Mouse (Mus musculus): ENCODE data around the gene Wwc2. TPM values are rescaled to one million over a fixed set of nuclear protein-coding genes. Genes with fewer than 3 reads are reported as not detected.

The Wwc2 gene
- polyA plus RNA-seq, 1 experiment from 2014 or later, result 4.0 TPM

DNA sequence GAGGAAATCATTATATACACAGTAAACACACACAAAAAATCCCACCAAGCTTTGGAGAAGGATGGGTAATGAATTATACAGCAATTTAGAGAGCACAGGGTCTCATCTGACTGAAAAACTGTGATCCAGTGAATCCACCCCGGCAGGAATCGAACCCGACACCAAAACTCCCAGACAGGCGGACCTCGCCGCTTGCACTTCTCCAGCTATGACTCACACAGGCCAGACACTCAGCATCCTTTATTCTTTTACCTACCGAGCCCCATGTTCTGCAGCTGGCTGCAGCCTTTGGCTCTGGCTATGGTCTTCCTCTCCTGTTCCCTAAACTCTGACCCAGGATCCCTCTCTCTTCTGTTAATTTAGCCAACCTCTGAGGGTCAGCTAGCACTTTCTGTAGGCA lies 85.5 kb downstream of the Wwc2 start:
- 92% methylated on average over 7 of the region's 7 CpGs for WGBS
- Histone ChIP-seq H3K4me3 (replicated peaks; ENCODE audit: low read length) (no peak overlapping the region), H3K27me3 (replicated peaks; ENCODE audit: control insufficient read depth, insufficient read depth, low read length) (no peaks in the 10 kb centered on the region), H3K9me3 (ENCODE audit: control insufficient read depth, low read length) (no peaks in the 10 kb centered on the region; the same call in 1 of the 2 replicates), H3K4me1 (replicated peaks; ENCODE audit: control insufficient read depth, insufficient read depth, low read length) (no peaks in the 10 kb centered on the region), H3K36me3 (ENCODE audit: control insufficient read depth, insufficient read depth) (no peaks in the 10 kb centered on the region), H3K27ac (ENCODE audit: low read length) (no peak overlapping the region), H3K9ac (replicated peaks; ENCODE audit: low read depth, low read length) (no peak overlapping the region), H3K4me2 (ENCODE audit: low read length) (no peak overlapping the region)
- ATAC-seq, result no peak

- Histone ChIP-seq H3K9ac (replicated peaks; ENCODE audit: low read depth, low read length) (no peak overlapping the region), H3K27ac (ENCODE audit: low read length) (no peak overlapping the region), H3K4me2 (ENCODE audit: low read length) (no peak overlapping the region), H3K36me3 (ENCODE audit: control insufficient read depth, insufficient read depth) (no peaks in the 10 kb centered on the region; the same call in 1 of the 2 replicates), H3K4me3 (replicated peaks; ENCODE audit: low read length) (no peak overlapping the region), H3K4me1 (replicated peaks; ENCODE audit: control insufficient read depth, insufficient read depth, low read length) (no peaks in the 10 kb centered on the region), H3K9me3 (ENCODE audit: control insufficient read depth, low read length) (no peaks in the 10 kb centered on the region), H3K27me3 (replicated peaks; ENCODE audit: control insufficient read depth, insufficient read depth, low read length) (no peaks in the 10 kb centered on the region)
- ATAC-seq, result no peak
- WGBS, result 88% methylated on average over 7 of the region's 7 CpGs
Measured at GRCm38 (mm10) chr8:47904004-47904403, 86.7 kb downstream of the Wwc2 start.

DNA sequence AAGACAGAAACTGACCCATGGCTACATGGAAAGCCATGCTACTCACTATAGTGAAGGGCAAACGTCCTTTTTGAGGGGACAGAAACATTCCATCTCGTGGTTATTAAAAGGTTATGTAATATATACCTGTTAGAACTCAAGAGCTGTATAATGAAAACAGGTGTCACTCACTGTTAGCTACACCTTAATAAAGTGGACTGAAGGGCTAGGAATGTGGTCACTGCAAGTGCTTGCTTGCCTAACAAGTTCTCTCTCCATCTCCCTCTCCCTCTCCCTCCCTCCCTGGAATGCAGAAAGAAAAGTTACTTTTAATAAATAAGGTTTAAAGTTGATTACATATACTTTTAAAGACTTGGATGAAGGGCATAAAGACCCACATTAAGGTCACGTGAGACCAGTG lies 88.0 kb downstream of the Wwc2 start:
- no peak for ATAC-seq
- no peak overlapping the region for H3K4me2 ChIP-seq (ENCODE audit: low read length)
- H3K4me3 ChIP-seq (replicated peaks; ENCODE audit: low read length), result no peak overlapping the region
- no peaks in the 10 kb centered on the region for H3K4me1 ChIP-seq (replicated peaks; ENCODE audit: control insufficient read depth, insufficient read depth, low read length)
- H3K27me3 ChIP-seq (replicated peaks; ENCODE audit: control insufficient read depth, insufficient read depth, low read length), result no peaks in the 10 kb centered on the region
- whole genome bisulfite sequencing, result 91% methylated on average over 3 of the region's 3 CpGs
- no peak overlapping the region for H3K9ac ChIP-seq (replicated peaks; ENCODE audit: low read depth, low read length)
- H3K9me3 ChIP-seq (ENCODE audit: control insufficient read depth, low read length), result no peaks in the 10 kb centered on the region
- H3K36me3 ChIP-seq (ENCODE audit: control insufficient read depth, insufficient read depth), result no peaks in the 10 kb centered on the region; the same call in 1 of the 2 replicates
- H3K27ac ChIP-seq (ENCODE audit: low read length), result no peak overlapping the region

GRCm38 (mm10) chr8:47900361-47900760 lies 90.4 kb downstream of the Wwc2 start:
- WGBS, result 92% methylated on average over 9 of the region's 9 CpGs
- Histone ChIP-seq H3K4me1 (replicated peaks; ENCODE audit: control insufficient read depth, insufficient read depth, low read length) (no peaks in the 10 kb centered on the region), H3K9ac (replicated peaks; ENCODE audit: low read depth, low read length) (no peak overlapping the region), H3K27ac (ENCODE audit: low read length) (no peak overlapping the region), H3K9me3 (ENCODE audit: control insufficient read depth, low read length) (no peaks in the 10 kb centered on the region), H3K4me2 (ENCODE audit: low read length) (no peak overlapping the region), H3K27me3 (replicated peaks; ENCODE audit: control insufficient read depth, insufficient read depth, low read length) (no peaks in the 10 kb centered on the region), H3K36me3 (ENCODE audit: control insufficient read depth, insufficient read depth) (no peaks in the 10 kb centered on the region; the same call in 1 of the 2 replicates), H3K4me3 (replicated peaks; ENCODE audit: low read length) (no peak overlapping the region)
- ATAC-seq, result no peak

- no peak overlapping the region for H3K4me3 ChIP-seq (replicated peaks; ENCODE audit: low read length)
- H3K27ac ChIP-seq (ENCODE audit: low read length), result no peak overlapping the region
- no peaks in the 10 kb centered on the region for H3K4me1 ChIP-seq (replicated peaks; ENCODE audit: control insufficient read depth, insufficient read depth, low read length)
- H3K4me2 ChIP-seq (ENCODE audit: low read length), result no peak overlapping the region
- H3K9me3 ChIP-seq (ENCODE audit: control insufficient read depth, low read length), result no peaks in the 10 kb centered on the region
- WGBS, result 90% methylated on average over 3 of the region's 3 CpGs
- no peak for ATAC-seq
- H3K9ac ChIP-seq (replicated peaks; ENCODE audit: low read depth, low read length), result no peak overlapping the region
- H3K36me3 ChIP-seq (ENCODE audit: control insufficient read depth, insufficient read depth), result no peaks in the 10 kb centered on the region; the same call in 1 of the 2 replicates
- H3K27me3 ChIP-seq (replicated peaks; ENCODE audit: control insufficient read depth, insufficient read depth, low read length), result no peaks in the 10 kb centered on the region
Measured at GRCm38 (mm10) chr8:47899891-47900290, 90.8 kb downstream of the Wwc2 start.

- WGBS, result 90% methylated on average over 3 of the region's 3 CpGs
- no peak overlapping the region for H3K27ac ChIP-seq (ENCODE audit: low read length)
Measured at GRCm38 (mm10) chr8:47892419-47892818, 98.3 kb downstream of the Wwc2 start.

GRCm38 (mm10) chr8:47891641-47892040 lies 99.1 kb downstream of the Wwc2 start:
- no peak for ATAC-seq
- H3K27ac ChIP-seq (ENCODE audit: low read length), result no peak overlapping the region
- no peaks in the 10 kb centered on the region for H3K9me3 ChIP-seq (ENCODE audit: control insufficient read depth, low read length)
- H3K4me3 ChIP-seq (replicated peaks; ENCODE audit: low read length), result no peak overlapping the region
- no peak overlapping the region for H3K4me2 ChIP-seq (ENCODE audit: low read length)
- peaks cover 5% of the 10 kb centered on the region; the same call in 1 of the 2 replicates for H3K4me1 ChIP-seq (replicated peaks; ENCODE audit: control insufficient read depth, insufficient read depth, low read length)
- no peaks in the 10 kb centered on the region for H3K36me3 ChIP-seq (ENCODE audit: control insufficient read depth, insufficient read depth)
- H3K9ac ChIP-seq (replicated peaks; ENCODE audit: low read depth, low read length), result no peak overlapping the region
- 52% methylated on average over 13 of the region's 13 CpGs for WGBS
- no peaks in the 10 kb centered on the region for H3K27me3 ChIP-seq (replicated peaks; ENCODE audit: control insufficient read depth, insufficient read depth, low read length)

More at GRCm38 (mm10) chr8:47892419-47892818, 98.3 kb downstream of the Wwc2 start:
- no peaks in the 10 kb centered on the region for H3K27me3 ChIP-seq (replicated peaks; ENCODE audit: control insufficient read depth, insufficient read depth, low read length)
- H3K4me1 ChIP-seq (replicated peaks; ENCODE audit: control insufficient read depth, insufficient read depth, low read length), result peaks cover 5% of the 10 kb centered on the region; the same call in 1 of the 2 replicates
- no peaks in the 10 kb centered on the region for H3K9me3 ChIP-seq (ENCODE audit: control insufficient read depth, low read length)
- ATAC-seq, result no peak
- no peaks in the 10 kb centered on the region for H3K36me3 ChIP-seq (ENCODE audit: control insufficient read depth, insufficient read depth)
- no peak overlapping the region for H3K4me3 ChIP-seq (replicated peaks; ENCODE audit: low read length)
- H3K9ac ChIP-seq (replicated peaks; ENCODE audit: low read depth, low read length), result no peak overlapping the region
- no peak overlapping the region for H3K4me2 ChIP-seq (ENCODE audit: low read length)

- Histone ChIP-seq H3K4me2 (ENCODE audit: low read length) (no peak overlapping the region), H3K9me3 (ENCODE audit: control insufficient read depth, low read length) (no peaks in the 10 kb centered on the region), H3K9ac (replicated peaks; ENCODE audit: low read depth, low read length) (no peak overlapping the region), H3K36me3 (ENCODE audit: control insufficient read depth, insufficient read depth) (no peaks in the 10 kb centered on the region), H3K27me3 (replicated peaks; ENCODE audit: control insufficient read depth, insufficient read depth, low read length) (no peaks in the 10 kb centered on the region), H3K4me1 (replicated peaks; ENCODE audit: control insufficient read depth, insufficient read depth, low read length) (peaks cover 5% of the 10 kb centered on the region; the same call in 1 of the 2 replicates), H3K27ac (ENCODE audit: low read length) (no peak overlapping the region), H3K4me3 (replicated peaks; ENCODE audit: low read length) (no peak overlapping the region)
- 88% methylated on average over 13 of the region's 13 CpGs for WGBS
- no peak for ATAC-seq
Measured at GRCm38 (mm10) chr8:47890814-47891210, 99.9 kb downstream of the Wwc2 start.

- Histone ChIP-seq H3K4me1 (replicated peaks; ENCODE audit: control insufficient read depth, insufficient read depth, low read length) (peaks cover 5% of the 10 kb centered on the region; the same call in 1 of the 2 replicates), H3K27me3 (replicated peaks; ENCODE audit: control insufficient read depth, insufficient read depth, low read length) (no peaks in the 10 kb centered on the region), H3K4me3 (replicated peaks; ENCODE audit: low read length) (no peak overlapping the region), H3K9me3 (ENCODE audit: control insufficient read depth, low read length) (no peaks in the 10 kb centered on the region), H3K36me3 (ENCODE audit: control insufficient read depth, insufficient read depth) (no peaks in the 10 kb centered on the region), H3K4me2 (ENCODE audit: low read length) (no peak overlapping the region), H3K27ac (ENCODE audit: low read length) (no peak overlapping the region), H3K9ac (replicated peaks; ENCODE audit: low read depth, low read length) (no peak overlapping the region)
- ATAC-seq, result peak; percentile 87
- WGBS, result 70% methylated on average over 23 of the region's 23 CpGs
Measured at GRCm38 (mm10) chr8:47889936-47890813, 100.5 kb downstream of the Wwc2 start.
